Mouse (Mus musculus): ENCODE data around the gene Itm2a.

Itm2a gene

GRCm38 (mm10) chrX:107402915-107403912 is at the start of gene Itm2a:
Itm2a (minus strand) TSS chrX:107403376.
- CTCF ChIA-PET, result no interaction called here

GRCm38 (mm10) chrX:107435887-107436286 is 32.7 kb upstream of the Itm2a start:
- CTCF ChIA-PET, result interaction anchor here (0.6 kb wide), 1 partner anchor 30 kb away, joined by 3 read pairs; no protein-coding TSS in a partner anchor

DNA sequence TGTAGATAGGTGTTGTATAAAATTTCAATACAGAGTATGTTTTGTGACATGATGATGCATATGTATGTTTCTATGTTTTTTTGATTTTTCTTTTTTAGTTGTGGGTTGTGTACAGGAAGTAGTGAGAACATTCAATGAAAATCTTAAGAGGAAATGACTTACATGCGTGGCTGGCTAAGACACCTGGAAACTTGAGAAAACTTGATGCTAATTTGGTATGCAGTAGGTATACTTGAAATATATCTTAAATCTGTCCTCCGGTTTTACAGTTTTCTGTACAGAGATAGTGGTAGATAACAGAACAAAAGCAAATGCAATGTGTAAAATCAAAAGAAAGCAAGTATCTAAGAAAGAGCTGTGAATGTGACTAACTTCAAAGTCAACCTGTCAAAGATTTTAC is 18.1 kb upstream of the Itm2a start:
- CTCF ChIA-PET, result no interaction called here

DNA sequence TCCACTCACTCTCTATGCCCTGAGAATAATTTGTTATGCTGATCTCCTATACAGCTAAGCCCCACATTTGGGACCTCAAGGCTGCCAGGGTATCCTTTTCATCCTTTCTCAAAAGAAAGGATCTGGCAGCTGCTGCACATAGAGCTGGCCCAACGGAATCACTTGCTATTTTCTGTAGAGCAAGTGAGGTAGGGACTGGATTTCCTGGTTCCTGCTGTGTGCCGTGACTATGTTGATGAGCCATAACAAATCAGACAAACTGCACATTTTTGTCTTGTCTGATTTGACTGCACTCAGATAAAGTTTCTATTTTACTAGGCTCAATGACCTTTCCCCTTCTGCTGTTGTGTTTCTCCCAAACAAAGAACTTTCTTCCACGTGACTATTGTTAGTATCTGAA is 14.2 kb upstream of the Itm2a start:
- CTCF ChIA-PET, result no interaction called here

DNA sequence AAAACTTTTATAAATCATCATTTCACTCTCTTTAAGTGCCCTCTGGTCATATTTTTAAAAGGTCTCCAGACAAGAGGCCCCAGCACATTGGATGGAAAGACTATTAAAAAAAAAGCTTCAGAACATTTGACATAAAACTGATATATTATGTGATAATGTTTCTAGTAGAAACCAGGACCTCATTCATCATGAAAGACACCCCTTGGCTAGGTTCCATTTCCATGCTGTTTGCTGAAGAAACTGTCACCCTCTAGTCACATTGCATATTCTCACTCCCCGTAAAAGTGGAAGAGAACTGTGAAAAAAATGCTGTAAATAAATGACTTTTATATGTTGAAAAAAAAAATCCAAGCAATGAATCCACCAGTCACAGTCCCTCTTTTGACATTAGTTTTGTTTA is 12.8 kb upstream of the Itm2a start:
- CTCF ChIA-PET, result no interaction called here

DNA sequence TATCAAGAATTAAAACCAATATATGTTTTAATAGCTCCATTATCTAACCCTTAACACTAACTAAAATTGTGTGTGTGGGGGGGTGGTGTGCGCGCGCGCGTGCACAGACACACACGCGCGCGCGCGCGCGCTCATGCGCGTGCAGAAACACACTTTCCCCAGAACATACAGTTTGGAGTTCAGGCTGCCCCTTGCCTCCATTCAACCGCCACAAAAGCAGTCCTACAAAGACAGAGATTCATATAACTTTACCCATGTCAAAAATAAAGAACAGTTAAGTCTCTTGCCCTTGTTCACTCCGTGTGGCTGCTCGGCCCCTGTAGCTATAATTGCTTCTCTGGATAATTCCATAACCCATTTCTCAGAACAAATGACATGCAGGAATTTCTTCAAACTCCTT is 695 bp downstream of the Itm2a start:
- CTCF ChIA-PET, result no interaction called here

DNA sequence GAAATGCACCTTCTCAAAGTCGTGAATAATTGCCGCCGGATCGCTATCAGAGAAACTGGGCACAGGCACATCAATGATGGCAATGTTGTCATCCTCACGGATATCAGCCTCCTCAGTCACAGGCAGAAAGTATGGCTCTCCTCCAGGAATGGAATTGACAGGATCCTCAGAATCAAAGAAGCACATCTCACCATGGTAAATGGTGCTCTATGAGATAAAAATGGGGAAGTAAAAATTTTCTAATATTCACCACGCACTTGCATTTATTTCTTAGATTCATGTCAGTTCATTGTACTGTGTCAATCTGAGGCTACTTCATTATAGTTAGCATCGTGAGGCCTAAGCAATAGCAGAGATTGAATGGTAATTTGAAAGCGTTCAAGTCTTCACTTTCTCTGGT is 4.1 kb downstream of the Itm2a start:
- CTCF ChIA-PET, result interaction anchor here (0.7 kb wide), 1 partner anchor 479 kb away, joined by 5 read pairs; no protein-coding TSS in a partner anchor

GRCm38 (mm10) chrX:107393256-107393655 is 9.9 kb downstream of the Itm2a start:
- CTCF ChIA-PET, result interaction anchor here (0.6 kb wide), 1 partner anchor 1344 kb away, joined by 3 read pairs; no protein-coding TSS in a partner anchor

DNA sequence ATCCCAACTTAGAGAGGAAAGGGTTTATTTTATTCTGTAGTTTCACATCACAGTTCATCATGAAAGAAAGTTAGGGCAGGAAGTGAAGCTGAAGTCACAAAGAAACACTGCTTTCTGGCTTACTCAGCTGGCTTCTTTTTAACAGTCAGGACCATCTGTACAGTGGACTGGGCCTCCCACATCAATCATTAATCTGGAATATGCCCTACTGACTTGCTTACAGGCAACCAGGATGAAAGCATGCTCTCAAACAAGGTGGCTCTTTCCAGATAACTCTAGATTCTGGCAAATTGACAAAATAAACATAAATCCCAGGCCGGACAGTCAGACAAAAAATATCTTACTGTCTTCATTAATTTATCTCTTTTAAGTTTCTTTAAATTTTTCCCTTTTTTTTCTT is 27.8 kb downstream of the Itm2a start:
- CTCF ChIA-PET, result no interaction called here

Measured in spleen, embryonic (tissue).